In genomic region chr8:83669013-83669412, GRCm38 (mm10) we compare ENCODE assay signal across 8 mouse cellular contexts. TPM values are rescaled to one million over a fixed set of nuclear protein-coding genes. Genes with fewer than 3 reads are reported as not detected.
A peak's percentile ranks its signal among the peaks of the same experiment; 100 is the strongest.
DNase-seq lines count a peak whose midpoint lies in the region; ATAC-seq and TF ChIP-seq lines count a peak whose summit lies in the region.
"Had no signal": no experiment of that assay in that cellular context is flagged by ENCODE, and none has a peak within 500 bp of the region (broad histone marks: within the 10 kb centered on the region; RNA-seq: fewer than 3 reads in every experiment).

No protein-coding gene starts in this region.

- ATAC-seq in kidney, embryonic 15.5 days (replicated peaks; ENCODE audit: low FRiP score), result no peak
- 0 out of 2 replicates have a peak, but pooled peaks have one; percentile 0 for ATAC-seq in hindbrain, embryonic 12.5 days (ENCODE audit: low FRiP score)
- no peak for ATAC-seq in intestine, postnatal 0 days
- peak; percentile 1; the same call in 1 of the 2 replicates for ATAC-seq in midbrain, embryonic 15.5 days (replicated peaks)

- H3K36me3 ChIP-seq in kidney, embryonic 15.5 days, result peaks cover 58% of the 10 kb centered on the region
- peaks cover 47% of the 10 kb centered on the region for H3K36me3 ChIP-seq in hindbrain, embryonic 12.5 days
- peaks cover 58% of the 10 kb centered on the region for H3K36me3 ChIP-seq in intestine, postnatal 0 days (ENCODE audit: control insufficient read depth, insufficient read depth)
- H3K36me3 ChIP-seq in midbrain, embryonic 15.5 days (replicated peaks), result peaks cover 26% of the 10 kb centered on the region; the same call in 1 of the 2 replicates

- H3K27ac ChIP-seq in kidney, embryonic 15.5 days, result no peak overlapping the region
- H3K27ac ChIP-seq in hindbrain, embryonic 12.5 days, result no peak overlapping the region
- no peak overlapping the region for H3K27ac ChIP-seq in intestine, postnatal 0 days (ENCODE audit: low read depth, low read length)
- peak overlapping the region; percentile 12; the same call in 1 of the 2 replicates for H3K27ac ChIP-seq in midbrain, embryonic 15.5 days

- no peak overlapping the region for H3K9ac ChIP-seq in kidney, embryonic 15.5 days
- no peak overlapping the region for H3K9ac ChIP-seq in hindbrain, embryonic 12.5 days
- no peak overlapping the region for H3K9ac ChIP-seq in intestine, postnatal 0 days (ENCODE audit: low read depth, low read length)
- no peak overlapping the region for H3K9ac ChIP-seq in midbrain, embryonic 15.5 days

- 0 out of 2 replicates have a peak, but pooled peaks cover 4% of the 10 kb centered on the region for H3K27me3 ChIP-seq in kidney, embryonic 15.5 days
- H3K27me3 ChIP-seq in hindbrain, embryonic 12.5 days, result peaks cover 14% of the 10 kb centered on the region
- no peaks in the 10 kb centered on the region for H3K27me3 ChIP-seq in intestine, postnatal 0 days (replicated peaks; ENCODE audit: control insufficient read depth, insufficient read depth, low read length)
- H3K27me3 ChIP-seq in midbrain, embryonic 15.5 days (replicated peaks), result no peaks in the 10 kb centered on the region

- no peak for DNase-seq in kidney, postnatal 14 days
- DNase-seq in right cerebral cortex, postnatal 14 days, result no peak
- DNase-seq in gastrocnemius, postnatal 14 days, result no peak

- intact Hi-C loops in gastrocnemius, postnatal 14 days (cut with DNase I; ENCODE audit: low total_unique reads), result loop anchor here (10.0 kb wide), 1 partner anchor 56 kb away; no protein-coding TSS in a partner anchor

- peaks cover 55% of the 10 kb centered on the region for H3K4me1 ChIP-seq in kidney, embryonic 15.5 days
- H3K4me1 ChIP-seq in hindbrain, embryonic 12.5 days, result peaks cover 31% of the 10 kb centered on the region
- H3K4me1 ChIP-seq in intestine, postnatal 0 days (replicated peaks; ENCODE audit: control insufficient read depth, insufficient read depth, low read length), result peaks cover 6% of the 10 kb centered on the region; the same call in 1 of the 2 replicates
- H3K4me1 ChIP-seq in midbrain, embryonic 15.5 days, result peaks cover 22% of the 10 kb centered on the region

- no peaks in the 10 kb centered on the region for H3K9me3 ChIP-seq in kidney, embryonic 15.5 days (replicated peaks)
- no peaks in the 10 kb centered on the region for H3K9me3 ChIP-seq in hindbrain, embryonic 12.5 days (replicated peaks)
- no peaks in the 10 kb centered on the region for H3K9me3 ChIP-seq in intestine, postnatal 0 days (ENCODE audit: control insufficient read depth)
- H3K9me3 ChIP-seq in midbrain, embryonic 15.5 days, result no peaks in the 10 kb centered on the region
- H3K9me3 ChIP-seq: heart, embryonic 10.5 days had no signal

- 72% methylated on average over 16 of the region's 16 CpGs for WGBS in kidney, embryonic 15.5 days
- WGBS in hindbrain, embryonic 12.5 days, result 79% methylated on average over 16 of the region's 16 CpGs
- 68% methylated on average over 16 of the region's 16 CpGs for WGBS in intestine, postnatal 0 days
- 76% methylated on average over 16 of the region's 16 CpGs for WGBS in midbrain, embryonic 15.5 days

- H3K4me2 ChIP-seq in kidney, embryonic 15.5 days, result peak overlapping the region; percentile 76; the same call in 1 of the 2 replicates
- H3K4me2 ChIP-seq in hindbrain, embryonic 12.5 days (replicated peaks), result no peak overlapping the region
- peak overlapping the region; percentile 63 for H3K4me2 ChIP-seq in intestine, postnatal 0 days (replicated peaks; ENCODE audit: low read depth)
- H3K4me2 ChIP-seq in midbrain, embryonic 15.5 days, result no peak overlapping the region

- H3K4me3 ChIP-seq in kidney, embryonic 15.5 days (replicated peaks), result no peak overlapping the region
- no peak overlapping the region for H3K4me3 ChIP-seq in hindbrain, embryonic 12.5 days
- no peak overlapping the region; the same call in 1 of the 2 replicates for H3K4me3 ChIP-seq in intestine, postnatal 0 days (ENCODE audit: low read depth, low read length)
- H3K4me3 ChIP-seq in midbrain, embryonic 15.5 days, result no peak overlapping the region

- TF ChIP-seq CTCF in intestine, postnatal 0 days (IDR thresholded peaks at IDR 0.05; ENCODE audit: low read depth), result no peak

RNA-seq across cellular contexts. Expression of gene Ptger1, which starts 2.5 kb away (rescaled TPM):
- polyA plus RNA-seq in kidney, embryonic 15.5 days (2015; fragmentation: Nextera tagmentation; extraction: Ambion mirVana), result 2.4 and 2.9 TPM in 2 replicates
- polyA plus RNA-seq in hindbrain, embryonic 12.5 days (2016; fragmentation: Nextera tagmentation; extraction: Ambion mirVana), result 0.70 and 0.93 TPM in 2 replicates
- polyA plus RNA-seq in intestine, postnatal 0 days (2015; fragmentation: Nextera tagmentation; extraction: Ambion mirVana), result 1.1 and 1.2 TPM in 2 replicates
- 0.92 and 1.7 TPM in 2 replicates for polyA plus RNA-seq in midbrain, embryonic 15.5 days (2015; fragmentation: Nextera tagmentation; extraction: Ambion mirVana)
- under 1 TPM; 0.13 to 0.49 TPM for total RNA-seq in gastrocnemius, postnatal 14 days (2021)

RNA-seq across cellular contexts. Expression of gene Gipc1, which starts 16.5 kb away (rescaled TPM):
- 220 and 221 TPM in 2 replicates for polyA plus RNA-seq in kidney, embryonic 15.5 days (2015; fragmentation: Nextera tagmentation; extraction: Ambion mirVana)
- polyA plus RNA-seq in hindbrain, embryonic 12.5 days (2016; fragmentation: Nextera tagmentation; extraction: Ambion mirVana), result 188 and 193 TPM in 2 replicates
- 76.1 and 79.3 TPM in 2 replicates for polyA plus RNA-seq in intestine, postnatal 0 days (2015; fragmentation: Nextera tagmentation; extraction: Ambion mirVana)
- 128 and 132 TPM in 2 replicates for polyA plus RNA-seq in midbrain, embryonic 15.5 days (2015; fragmentation: Nextera tagmentation; extraction: Ambion mirVana)
- total RNA-seq in gastrocnemius, postnatal 14 days (2021), result 10 to 100 TPM; 25.4 to 26.6 TPM

RNA-seq across cellular contexts. Expression of gene Pkn1, which starts 30.0 kb away (rescaled TPM):
- polyA plus RNA-seq in kidney, embryonic 15.5 days (2015; fragmentation: Nextera tagmentation; extraction: Ambion mirVana), result 29.3 and 34.6 TPM in 2 replicates
- polyA plus RNA-seq in hindbrain, embryonic 12.5 days (2016; fragmentation: Nextera tagmentation; extraction: Ambion mirVana), result 34.6 and 38.3 TPM in 2 replicates
- polyA plus RNA-seq in intestine, postnatal 0 days (2015; fragmentation: Nextera tagmentation; extraction: Ambion mirVana), result 37.0 and 40.2 TPM in 2 replicates
- polyA plus RNA-seq in midbrain, embryonic 15.5 days (2015; fragmentation: Nextera tagmentation; extraction: Ambion mirVana), result 31.7 and 31.9 TPM in 2 replicates
- 10 to 100 TPM; 52.5 to 52.6 TPM for total RNA-seq in gastrocnemius, postnatal 14 days (2021)

RNA-seq across cellular contexts. Expression of gene Ddx39, which starts 46.0 kb away (rescaled TPM):
- 189 and 192 TPM in 2 replicates for polyA plus RNA-seq in kidney, embryonic 15.5 days (2015; fragmentation: Nextera tagmentation; extraction: Ambion mirVana)
- 119 and 135 TPM in 2 replicates for polyA plus RNA-seq in hindbrain, embryonic 12.5 days (2016; fragmentation: Nextera tagmentation; extraction: Ambion mirVana)
- 69.8 and 75.5 TPM in 2 replicates for polyA plus RNA-seq in intestine, postnatal 0 days (2015; fragmentation: Nextera tagmentation; extraction: Ambion mirVana)
- 107 and 113 TPM in 2 replicates for polyA plus RNA-seq in midbrain, embryonic 15.5 days (2015; fragmentation: Nextera tagmentation; extraction: Ambion mirVana)
- 10 to 100 TPM; 11.0 to 14.7 TPM for total RNA-seq in gastrocnemius, postnatal 14 days (2021)

Comparison
In these comparisons a context has a peak if more than half of its experiments do, and no peak if none do; other contexts are left out.
1. ATAC-seq: peak in hindbrain, embryonic 12.5 days (single experiment) and midbrain, embryonic 15.5 days (single experiment); none in kidney, embryonic 15.5 days (single experiment) and intestine, postnatal 0 days (single experiment).
2. H3K4me2 ChIP-seq: peak in kidney, embryonic 15.5 days (single experiment) and intestine, postnatal 0 days (single experiment); none in hindbrain, embryonic 12.5 days (single experiment) and midbrain, embryonic 15.5 days (single experiment).